Mouse (Mus musculus): ENCODE results near the gene Krtap1-5.

The Krtap1-5 gene

DNA sequence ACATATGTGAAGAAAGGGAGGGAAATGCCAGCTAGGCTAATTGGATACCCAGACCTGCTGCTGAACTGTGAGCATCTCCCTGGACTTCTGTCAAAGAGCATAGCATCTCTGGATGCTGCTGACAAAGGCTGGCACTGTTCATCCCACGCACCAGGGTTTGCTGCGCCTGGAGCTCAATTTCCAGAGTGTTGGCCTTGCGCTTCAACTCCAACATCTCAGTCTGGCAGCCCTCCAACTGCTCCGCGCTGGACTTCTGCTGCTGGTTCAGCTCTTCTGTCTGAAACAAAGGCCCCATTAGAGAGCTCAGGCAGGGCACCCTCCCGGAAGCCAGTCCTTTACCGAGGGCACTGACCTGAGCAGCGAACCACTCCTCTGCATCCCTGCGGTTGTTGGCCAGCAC, 41.1 kb downstream of the Krtap1-5 start:
- no peak for DNase-seq
